Mouse (Mus musculus): ENCODE data around the gene Atxn7l3. TPM values are rescaled to one million over a fixed set of nuclear protein-coding genes. Genes with fewer than 3 reads are reported as not detected.

Gene Atxn7l3
- polyA plus RNA-seq, 1 experiment from 2014 or later = 22.0 TPM

DNA sequence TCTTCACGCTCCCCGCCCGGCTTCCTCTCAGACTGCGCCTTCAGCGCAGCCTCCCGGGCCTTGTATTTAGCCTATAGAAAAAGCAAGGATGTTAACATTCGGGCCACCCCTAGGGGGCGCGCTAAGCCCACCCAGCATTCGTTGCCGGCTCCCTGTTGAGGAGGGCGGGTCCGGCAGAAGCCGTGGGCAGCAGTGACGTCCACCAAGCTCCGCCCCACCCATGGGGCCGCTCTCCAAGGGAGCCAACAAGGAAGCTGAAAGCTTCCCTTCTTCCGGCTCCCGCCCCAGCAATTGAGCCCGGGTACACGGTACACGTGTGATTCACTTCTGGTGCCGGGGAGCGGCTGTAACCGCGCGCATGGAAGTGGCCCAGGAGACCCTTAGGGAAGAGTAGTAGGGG lies 12.5 kb upstream of the Atxn7l3 start:
- Histone ChIP-seq H3K36me3 (ENCODE audit: control insufficient read depth, insufficient read depth, low read length) (peaks cover 10% of the 10 kb centered on the region), H3K27me3 (ENCODE audit: control insufficient read depth, insufficient read depth, low read length) (no peaks in the 10 kb centered on the region), H3K4me1 (replicated peaks; ENCODE audit: control insufficient read depth, insufficient read depth, low read length) (peaks cover 4% of the 10 kb centered on the region; the same call in 1 of the 2 replicates), H3K9me3 (ENCODE audit: control insufficient read depth, low read length) (no peaks in the 10 kb centered on the region), H3K4me2 (replicated peaks; ENCODE audit: low read depth, low read length) (peak overlapping the region; percentile 44), H3K27ac (ENCODE audit: low read depth, low read length) (peak overlapping the region; percentile 47; the same call in 1 of the 2 replicates), H3K4me3 (ENCODE audit: low read depth, low read length) (peak overlapping the region; percentile 24; the same call in 1 of the 2 replicates), H3K9ac (ENCODE audit: low read depth, low read length) (peak overlapping the region; percentile 16; the same call in 1 of the 2 replicates)
- WGBS = under 1% methylated on average over 27 of the region's 27 CpGs
- DNase-seq (ENCODE audit: low spot score) = peak; percentile 98
- ATAC-seq (ENCODE audit: low FRiP score) = peak; percentile 90

DNA sequence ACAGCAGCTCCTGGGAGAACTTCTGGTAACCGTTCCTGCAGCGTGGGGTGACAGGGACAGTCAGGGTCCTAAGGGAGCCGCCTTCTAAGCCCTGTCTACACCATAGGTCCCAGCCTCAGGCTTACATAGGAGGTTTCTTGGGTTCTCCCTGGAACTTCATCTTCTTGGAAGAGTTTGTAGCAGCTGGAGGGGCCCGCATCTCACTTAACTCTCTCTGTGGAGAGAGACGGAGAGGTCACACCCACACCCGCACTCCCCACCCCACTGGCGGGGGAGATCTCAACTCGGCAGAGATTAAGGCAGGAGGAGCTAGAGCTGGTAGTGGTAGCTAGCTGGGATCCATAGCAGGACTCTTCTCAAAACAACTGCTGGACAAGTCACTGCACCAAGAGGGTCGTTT lies 11.7 kb upstream of the Atxn7l3 start:
- peaks cover 4% of the 10 kb centered on the region; the same call in 1 of the 2 replicates for H3K4me1 ChIP-seq (replicated peaks; ENCODE audit: control insufficient read depth, insufficient read depth, low read length)
- peaks cover 10% of the 10 kb centered on the region for H3K36me3 ChIP-seq (ENCODE audit: control insufficient read depth, insufficient read depth, low read length)
- WGBS = 93% methylated on average over 9 of the region's 9 CpGs
- H3K27me3 ChIP-seq (ENCODE audit: control insufficient read depth, insufficient read depth, low read length) = no peaks in the 10 kb centered on the region
- ATAC-seq (ENCODE audit: low FRiP score) = no peak
- no peak overlapping the region for H3K4me2 ChIP-seq (replicated peaks; ENCODE audit: low read depth, low read length)
- H3K9me3 ChIP-seq (ENCODE audit: control insufficient read depth, low read length) = no peaks in the 10 kb centered on the region
- H3K9ac ChIP-seq (ENCODE audit: low read depth, low read length) = no peak overlapping the region
- DNase-seq (ENCODE audit: low spot score) = no peak
- H3K27ac ChIP-seq (ENCODE audit: low read depth, low read length) = no peak overlapping the region
- no peak overlapping the region for H3K4me3 ChIP-seq (ENCODE audit: low read depth, low read length)

DNA sequence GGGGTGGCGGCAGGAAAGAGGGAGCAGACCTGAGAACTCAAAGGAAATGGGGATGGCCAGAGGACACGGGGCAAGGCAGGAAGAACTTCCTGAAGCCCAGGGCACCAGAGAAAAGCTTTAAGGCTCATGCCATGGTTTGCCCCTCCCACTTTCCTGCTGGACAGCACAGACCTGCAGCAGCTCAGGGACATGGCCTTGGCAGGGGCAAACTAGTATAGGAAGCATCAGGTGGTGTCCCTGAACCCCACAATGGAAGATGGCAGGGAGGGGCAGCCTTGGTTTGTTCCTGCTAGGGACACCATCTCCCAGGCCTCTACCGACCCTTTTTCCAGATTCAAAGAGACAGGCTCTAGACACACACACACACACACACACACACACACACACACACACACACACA lies 8.9 kb upstream of the Atxn7l3 start:
- Histone ChIP-seq H3K27ac (ENCODE audit: low read depth, low read length) (no peak overlapping the region), H3K4me3 (ENCODE audit: low read depth, low read length) (no peak overlapping the region), H3K4me1 (replicated peaks; ENCODE audit: control insufficient read depth, insufficient read depth, low read length) (no peaks in the 10 kb centered on the region; the same call in 1 of the 2 replicates), H3K9me3 (ENCODE audit: control insufficient read depth, low read length) (no peaks in the 10 kb centered on the region), H3K4me2 (replicated peaks; ENCODE audit: low read depth, low read length) (no peak overlapping the region), H3K9ac (ENCODE audit: low read depth, low read length) (no peak overlapping the region), H3K27me3 (ENCODE audit: control insufficient read depth, insufficient read depth, low read length) (no peaks in the 10 kb centered on the region), H3K36me3 (ENCODE audit: control insufficient read depth, insufficient read depth, low read length) (peaks cover 10% of the 10 kb centered on the region)
- DNase-seq (ENCODE audit: low spot score) (no peak), ATAC-seq (ENCODE audit: low FRiP score) (no peak)
- WGBS = 50% methylated on average over 3 of the region's 3 CpGs

DNA sequence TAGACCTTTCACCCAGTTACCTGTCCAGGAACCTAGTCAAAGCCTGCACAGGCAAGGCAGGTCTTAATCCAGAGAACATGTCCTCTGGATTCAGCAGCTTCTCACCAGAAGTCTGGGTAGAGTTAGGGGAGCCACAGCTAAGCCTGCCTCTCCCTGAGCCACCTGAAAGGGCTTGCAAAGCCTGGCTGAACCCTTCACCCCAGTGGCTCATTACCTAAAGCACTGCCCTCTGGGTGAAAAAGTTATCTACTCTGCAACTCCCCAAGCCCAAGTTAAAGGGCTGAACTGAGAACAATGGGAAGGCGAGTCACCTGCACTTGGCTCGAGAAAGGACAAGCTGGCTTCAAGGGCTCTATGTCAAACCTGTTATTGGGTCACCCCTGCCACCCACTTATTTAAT lies 7.7 kb upstream of the Atxn7l3 start:
- no peak overlapping the region for H3K27ac ChIP-seq (ENCODE audit: low read depth, low read length)
- no peak for ATAC-seq (ENCODE audit: low FRiP score)
- 47% methylated on average over 2 of the region's 2 CpGs for WGBS

DNA sequence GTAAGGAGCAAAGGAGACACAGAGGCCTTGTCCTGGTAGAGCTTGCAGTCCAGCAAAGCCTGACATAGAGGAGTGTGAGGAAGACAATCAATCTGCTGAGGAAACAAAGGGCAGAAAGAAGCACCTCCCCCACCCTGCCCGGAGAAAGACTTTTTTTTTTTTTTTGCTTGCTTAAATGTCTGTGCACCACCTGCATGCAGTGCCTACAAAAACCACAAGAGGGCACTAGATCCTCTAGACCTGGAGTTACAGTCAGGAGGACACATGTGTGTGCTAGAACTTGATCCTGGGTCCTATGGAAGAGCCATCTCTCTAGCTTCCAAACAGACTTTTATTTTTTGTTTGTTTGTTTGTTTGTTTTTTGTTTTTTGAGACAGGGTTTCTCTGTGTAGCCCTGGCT lies 3.4 kb upstream of the Atxn7l3 start:
- Histone ChIP-seq H3K27ac (ENCODE audit: low read depth, low read length) (no peak overlapping the region), H3K27me3 (ENCODE audit: control insufficient read depth, insufficient read depth, low read length) (no peaks in the 10 kb centered on the region), H3K4me1 (replicated peaks; ENCODE audit: control insufficient read depth, insufficient read depth, low read length) (peaks cover 5% of the 10 kb centered on the region), H3K9ac (ENCODE audit: low read depth, low read length) (0 out of 2 replicates have a peak overlapping the region, but pooled peaks have one; percentile 17), H3K4me3 (ENCODE audit: low read depth, low read length) (no peak overlapping the region), H3K4me2 (replicated peaks; ENCODE audit: low read depth, low read length) (no peak overlapping the region), H3K36me3 (ENCODE audit: control insufficient read depth, insufficient read depth, low read length) (no peaks in the 10 kb centered on the region), H3K9me3 (ENCODE audit: control insufficient read depth, low read length) (no peaks in the 10 kb centered on the region)
- DNase-seq (ENCODE audit: low spot score) = peak; percentile 80
- no peak for ATAC-seq (ENCODE audit: low FRiP score)
- WGBS = 14% methylated on average over 1 of the region's 1 CpGs

More for the DNA sequence above, 7.7 kb upstream of the Atxn7l3 start:
- no peak overlapping the region for H3K9ac ChIP-seq (ENCODE audit: low read depth, low read length)
- peaks cover 10% of the 10 kb centered on the region for H3K36me3 ChIP-seq (ENCODE audit: control insufficient read depth, insufficient read depth, low read length)
- no peaks in the 10 kb centered on the region for H3K9me3 ChIP-seq (ENCODE audit: control insufficient read depth, low read length)
- no peaks in the 10 kb centered on the region for H3K27me3 ChIP-seq (ENCODE audit: control insufficient read depth, insufficient read depth, low read length)
- H3K4me1 ChIP-seq (replicated peaks; ENCODE audit: control insufficient read depth, insufficient read depth, low read length) = no peaks in the 10 kb centered on the region
- no peak overlapping the region for H3K4me2 ChIP-seq (replicated peaks; ENCODE audit: low read depth, low read length)
- H3K4me3 ChIP-seq (ENCODE audit: low read depth, low read length) = no peak overlapping the region
- no peak for DNase-seq (ENCODE audit: low spot score)

DNA sequence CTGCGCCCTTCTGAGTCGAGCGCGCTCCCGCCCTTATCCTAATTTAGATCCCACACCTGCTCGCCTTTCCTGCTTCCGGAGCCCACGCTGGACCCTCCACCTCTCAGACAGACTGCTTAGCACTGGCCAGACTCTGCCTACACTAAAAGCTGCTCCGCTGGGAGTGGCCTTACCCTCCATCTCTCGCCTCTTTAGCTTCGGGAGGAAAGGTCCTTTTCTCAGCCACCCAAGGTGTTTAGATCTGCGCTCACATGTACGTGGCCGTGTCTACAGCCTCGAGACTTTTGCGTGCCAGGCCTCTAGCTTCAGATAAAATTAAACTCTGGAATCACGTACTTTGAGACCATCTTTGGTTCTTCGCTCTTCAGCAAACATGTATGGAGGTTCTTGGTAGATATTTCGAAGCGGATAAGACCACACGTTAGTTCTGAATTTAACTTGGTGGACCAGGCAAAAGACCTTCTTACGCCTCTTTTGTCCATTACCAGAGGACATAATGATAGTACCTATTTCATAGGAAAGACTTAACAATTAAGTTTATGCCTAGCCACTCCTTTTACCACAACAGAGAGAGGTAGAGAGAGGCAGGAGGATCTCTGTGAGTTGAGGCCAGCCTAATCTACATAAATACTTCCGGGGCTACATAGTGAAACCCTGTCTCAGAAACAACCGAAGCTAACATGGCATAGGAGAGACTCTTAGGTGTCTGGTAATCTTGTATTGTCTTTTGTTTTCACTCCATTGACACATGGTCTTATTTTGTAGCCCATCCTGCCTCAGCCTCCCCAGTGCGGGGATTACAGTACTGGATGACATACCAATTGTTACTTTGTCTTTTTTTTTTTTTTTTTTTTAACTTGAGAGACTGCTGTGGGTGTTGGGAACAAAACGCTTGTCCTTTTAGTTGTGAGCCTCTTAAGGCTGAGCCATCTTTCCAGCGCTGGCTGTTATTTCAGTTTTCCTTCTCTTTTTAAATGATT lies 1.4 kb upstream of the Atxn7l3 start:
- Histone ChIP-seq H3K4me2 (replicated peaks; ENCODE audit: low read depth, low read length) (peak overlapping the region; percentile 85), H3K9me3 (ENCODE audit: control insufficient read depth, low read length) (no peaks in the 10 kb centered on the region), H3K27ac (ENCODE audit: low read depth, low read length) (peak overlapping the region; percentile 99), H3K27me3 (ENCODE audit: control insufficient read depth, insufficient read depth, low read length) (no peaks in the 10 kb centered on the region), H3K36me3 (ENCODE audit: control insufficient read depth, insufficient read depth, low read length) (no peaks in the 10 kb centered on the region), H3K4me1 (replicated peaks; ENCODE audit: control insufficient read depth, insufficient read depth, low read length) (peaks cover 8% of the 10 kb centered on the region), H3K4me3 (ENCODE audit: low read depth, low read length) (peak overlapping the region; percentile 95), H3K9ac (ENCODE audit: low read depth, low read length) (peak overlapping the region; percentile 73)
- 29% methylated on average over 27 of the region's 27 CpGs for WGBS
- DNase-seq (ENCODE audit: low spot score) = peak; percentile 48
- peak; percentile 36 for ATAC-seq (ENCODE audit: low FRiP score)

DNA sequence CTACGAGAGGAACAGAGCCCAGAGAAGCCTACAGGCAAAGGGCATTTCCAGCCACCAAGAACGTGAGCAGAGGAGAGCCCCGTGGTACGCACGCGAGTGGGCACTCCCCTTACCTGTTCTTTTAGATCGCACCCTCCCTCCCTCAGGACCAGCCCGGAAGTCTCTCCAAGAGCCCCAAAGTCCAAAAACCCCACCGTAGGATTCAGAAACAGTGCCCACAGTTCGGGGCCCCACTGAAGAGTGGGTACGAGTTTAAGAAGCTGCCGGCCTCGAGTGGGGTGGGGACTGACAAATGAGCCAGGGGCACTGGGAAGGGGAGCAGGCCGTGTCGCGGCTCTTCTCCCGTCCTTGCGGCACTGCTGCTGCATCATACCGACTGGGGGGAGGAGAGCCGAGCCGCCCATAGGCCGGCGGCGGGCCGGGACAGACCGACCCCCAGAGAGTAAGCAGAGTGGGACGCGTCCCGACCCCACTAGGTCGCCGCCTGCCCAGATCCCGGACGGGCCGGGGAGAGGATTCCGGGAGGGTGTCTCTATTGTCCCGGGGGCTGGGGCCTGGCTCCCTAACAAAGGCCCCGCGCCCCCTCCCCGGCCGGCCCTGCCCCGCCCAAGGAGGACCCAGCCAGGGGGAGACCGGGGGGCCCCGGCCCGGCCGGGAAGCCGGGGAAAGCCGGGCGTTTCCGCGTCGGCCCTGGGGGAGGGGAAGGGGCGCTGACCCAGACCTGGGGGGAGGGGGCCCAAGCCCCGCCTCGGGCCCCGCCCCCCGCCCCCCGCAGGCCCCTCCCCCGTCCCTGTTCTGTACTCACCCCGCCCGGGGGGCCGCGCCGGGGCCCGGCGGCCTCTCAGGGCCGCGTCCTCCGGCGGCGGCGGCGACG lies 596 bp downstream of the Atxn7l3 start:
- H3K9me3 ChIP-seq (ENCODE audit: control insufficient read depth, low read length) = no peaks in the 10 kb centered on the region
- H3K27ac ChIP-seq (ENCODE audit: low read depth, low read length) = peak overlapping the region; percentile 99
- peaks cover 8% of the 10 kb centered on the region for H3K4me1 ChIP-seq (replicated peaks; ENCODE audit: control insufficient read depth, insufficient read depth, low read length)
- peak; percentile 80 for DNase-seq (ENCODE audit: low spot score)
- under 1% methylated on average over 35 of the region's 73 CpGs for WGBS
- no peaks in the 10 kb centered on the region for H3K27me3 ChIP-seq (ENCODE audit: control insufficient read depth, insufficient read depth, low read length)
- H3K36me3 ChIP-seq (ENCODE audit: control insufficient read depth, insufficient read depth, low read length) = peaks cover 12% of the 10 kb centered on the region; the same call in 1 of the 2 replicates
- peak overlapping the region; percentile 95 for H3K4me3 ChIP-seq (ENCODE audit: low read depth, low read length)
- peak overlapping the region; percentile 85 for H3K4me2 ChIP-seq (replicated peaks; ENCODE audit: low read depth, low read length)
- peak overlapping the region; percentile 88 for H3K9ac ChIP-seq (ENCODE audit: low read depth, low read length)
- ATAC-seq (ENCODE audit: low FRiP score) = peak; percentile 53

DNA sequence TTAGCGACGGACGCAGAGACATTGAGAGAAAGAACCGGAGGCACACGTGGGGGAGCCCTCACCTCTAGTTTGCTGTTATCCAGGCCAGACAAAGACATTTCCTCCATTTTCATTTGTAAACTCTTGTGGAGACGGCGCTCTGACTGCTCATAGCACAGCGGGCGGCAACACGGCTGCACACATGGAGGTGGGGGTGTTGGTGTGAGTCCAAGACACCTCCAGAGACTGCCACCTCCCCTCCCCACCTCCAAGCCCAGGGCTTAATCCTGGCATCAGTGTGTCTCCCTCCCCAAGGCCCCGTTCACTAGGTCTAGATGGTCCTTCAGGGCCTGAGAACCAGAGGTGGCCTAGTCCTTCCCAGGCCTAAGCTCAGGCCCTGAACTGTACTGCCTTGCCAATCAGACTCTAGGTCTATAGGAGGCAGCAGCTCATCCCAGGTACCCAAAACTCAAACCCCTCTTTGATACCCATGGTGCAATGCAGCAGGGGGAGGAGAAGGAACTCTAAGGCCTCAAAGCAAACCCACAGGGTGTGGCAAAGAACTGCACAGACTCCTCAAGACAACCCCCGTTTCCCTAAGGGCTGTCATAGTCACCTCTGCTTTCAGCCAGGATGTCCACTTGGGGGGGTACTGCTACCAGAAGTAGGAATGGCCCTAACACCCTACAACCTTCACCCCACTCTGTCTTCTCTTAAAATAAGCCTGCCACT lies 1.4 kb downstream of the Atxn7l3 start:
- Histone ChIP-seq H3K9me3 (ENCODE audit: control insufficient read depth, low read length) (no peaks in the 10 kb centered on the region), H3K27me3 (ENCODE audit: control insufficient read depth, insufficient read depth, low read length) (no peaks in the 10 kb centered on the region), H3K4me1 (replicated peaks; ENCODE audit: control insufficient read depth, insufficient read depth, low read length) (peaks cover 8% of the 10 kb centered on the region), H3K27ac (ENCODE audit: low read depth, low read length) (no peak overlapping the region; the same call in 1 of the 2 replicates), H3K4me3 (ENCODE audit: low read depth, low read length) (peak overlapping the region; percentile 95), H3K36me3 (ENCODE audit: control insufficient read depth, insufficient read depth, low read length) (peaks cover 14% of the 10 kb centered on the region), H3K4me2 (replicated peaks; ENCODE audit: low read depth, low read length) (peak overlapping the region; percentile 85), H3K9ac (ENCODE audit: low read depth, low read length) (peak overlapping the region; percentile 88)
- DNase-seq (ENCODE audit: low spot score) (peak; percentile 43), ATAC-seq (ENCODE audit: low FRiP score) (peak; percentile 2; the same call in 1 of the 2 replicates)
- 74% methylated on average over 12 of the region's 12 CpGs for WGBS

Measured in hindbrain, embryonic 11.5 days (tissue).